Mouse (Mus musculus): ENCODE measurements around the gene Hfe.
"Not testable (repeated sequence)": the region's sequence is repeated elsewhere in the genome, so short reads cannot be mapped to it uniquely, and the experiment has no call there.

Hfe gene

DNA sequence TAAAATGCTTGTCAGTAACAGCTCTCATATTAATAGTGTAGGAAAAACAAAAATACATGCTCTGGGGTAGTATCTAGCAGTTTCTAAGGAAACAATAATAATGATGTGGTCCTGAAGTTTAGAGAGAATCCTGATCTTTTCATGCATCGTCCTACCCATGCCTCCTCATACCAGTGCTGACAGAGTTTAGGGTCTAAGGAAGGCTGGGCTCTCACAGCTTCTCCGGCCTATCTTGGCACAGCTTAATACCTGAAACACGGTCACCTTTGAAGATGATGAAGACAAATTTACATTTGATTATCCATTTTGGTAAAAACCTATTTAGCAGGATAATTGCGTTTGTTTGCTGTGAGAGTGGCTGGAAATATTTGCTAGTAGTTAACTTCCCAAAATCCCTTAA, 33.3 kb upstream of the Hfe start:
- DNase-seq: no peak

- no peak for DNase-seq
These were observed 32.6 kb upstream of the Hfe start for GRCm38 (mm10) chr13:23743215-23743614.

DNA sequence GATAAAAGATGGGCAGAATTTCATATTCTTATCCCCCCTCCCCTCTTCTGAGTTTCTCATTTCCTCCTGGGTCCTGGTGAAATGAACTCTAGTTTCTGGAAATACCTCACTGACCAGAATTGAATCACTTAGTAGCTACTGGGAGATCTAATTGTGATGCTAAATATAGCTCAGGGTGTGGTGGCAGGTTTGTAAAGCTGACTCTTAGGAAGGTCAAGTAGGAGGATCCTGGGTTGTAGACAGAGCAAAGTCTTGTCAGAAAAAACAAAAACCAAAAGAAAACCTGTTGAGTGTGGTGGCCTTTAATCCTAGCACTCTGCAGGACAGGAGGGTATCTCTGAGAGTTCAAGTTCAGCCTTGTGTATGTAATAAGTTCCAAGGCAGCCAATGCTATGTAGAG, 31.4 kb upstream of the Hfe start:
- DNase-seq: no peak

- no peak for DNase-seq
These were observed 30.3 kb upstream of the Hfe start for GRCm38 (mm10) chr13:23740910-23741309.

GRCm38 (mm10) chr13:23740256-23740840, 29.7 kb upstream of the Hfe start:
- DNase-seq: no peak

DNA sequence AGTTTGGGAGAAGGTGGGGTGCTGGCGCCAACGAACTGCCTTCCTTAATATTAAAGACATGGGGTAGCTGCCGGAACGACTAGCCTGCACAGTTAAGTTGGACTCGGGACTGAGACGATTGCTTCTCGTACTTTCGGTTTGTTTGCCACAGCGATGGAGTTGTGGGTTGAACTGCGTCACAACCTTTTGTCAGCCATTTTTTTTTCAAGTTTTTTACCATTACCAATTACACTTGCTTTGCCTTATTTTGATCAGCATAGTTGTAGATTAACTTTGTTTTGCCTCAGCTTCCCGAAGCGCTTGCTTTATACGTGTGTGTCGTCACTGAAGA, 29.2 kb upstream of the Hfe start:
- DNase-seq: no peak

DNA sequence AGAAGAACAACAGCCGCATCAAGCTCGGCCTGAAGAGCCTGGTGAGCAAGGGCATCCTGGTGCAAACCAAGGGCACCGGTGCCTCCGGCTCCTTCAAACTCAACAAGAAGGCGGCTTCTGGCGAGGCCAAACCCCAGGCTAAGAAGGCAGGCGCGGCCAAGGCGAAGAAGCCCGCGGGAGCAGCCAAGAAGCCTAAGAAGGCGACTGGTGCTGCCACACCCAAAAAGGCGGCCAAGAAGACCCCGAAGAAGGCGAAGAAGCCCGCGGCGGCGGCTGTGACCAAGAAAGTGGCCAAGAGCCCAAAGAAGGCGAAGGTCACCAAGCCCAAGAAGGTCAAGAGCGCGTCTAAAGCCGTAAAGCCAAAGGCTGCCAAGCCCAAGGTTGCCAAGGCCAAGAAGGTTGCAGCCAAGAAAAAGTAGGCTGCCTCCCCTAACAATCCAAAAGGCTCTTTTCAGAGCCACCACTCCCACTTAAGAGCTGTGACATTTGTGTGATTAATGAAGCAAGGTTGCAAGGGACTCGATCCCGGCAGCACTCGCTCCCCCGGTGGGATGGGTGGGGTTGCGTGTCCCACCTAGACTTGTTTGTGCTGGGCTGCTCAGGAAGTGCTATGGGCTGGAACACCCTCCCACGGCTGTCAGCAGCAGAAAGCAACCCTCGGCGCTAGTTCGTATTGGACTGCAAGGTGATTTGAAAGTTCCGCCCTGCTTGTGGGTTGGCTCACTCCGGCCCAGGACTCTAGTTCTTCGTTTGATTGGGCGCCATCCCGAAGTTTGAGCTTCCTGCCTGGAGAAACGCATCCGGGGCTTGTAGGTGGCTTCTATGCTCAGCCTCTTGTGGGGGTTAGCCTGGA, 28.6 kb upstream of the Hfe start:
- DNase-seq: peak; percentile 94

DNA sequence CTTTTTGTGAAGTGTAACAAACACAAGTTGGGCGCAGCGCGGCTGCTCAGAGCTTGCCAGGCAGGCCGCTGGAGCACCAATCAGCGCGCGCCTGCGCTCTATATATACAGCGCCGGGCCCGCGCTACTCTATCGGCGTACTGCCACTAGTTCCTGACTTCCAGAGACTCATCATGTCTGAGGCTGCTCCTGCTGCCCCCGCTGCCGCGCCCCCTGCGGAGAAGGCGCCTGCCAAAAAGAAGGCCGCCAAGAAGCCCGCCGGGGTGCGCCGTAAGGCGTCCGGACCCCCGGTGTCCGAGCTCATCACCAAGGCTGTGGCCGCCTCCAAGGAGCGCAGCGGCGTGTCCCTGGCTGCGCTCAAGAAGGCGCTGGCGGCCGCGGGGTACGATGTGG, 28.0 kb upstream of the Hfe start, which contains the start of gene Hist1h1c:
Gene Hist1h1c (plus strand): TSS at position 132 of the 392 bp plus-strand sequence.
- DNase-seq: peak; percentile 85

DNA sequence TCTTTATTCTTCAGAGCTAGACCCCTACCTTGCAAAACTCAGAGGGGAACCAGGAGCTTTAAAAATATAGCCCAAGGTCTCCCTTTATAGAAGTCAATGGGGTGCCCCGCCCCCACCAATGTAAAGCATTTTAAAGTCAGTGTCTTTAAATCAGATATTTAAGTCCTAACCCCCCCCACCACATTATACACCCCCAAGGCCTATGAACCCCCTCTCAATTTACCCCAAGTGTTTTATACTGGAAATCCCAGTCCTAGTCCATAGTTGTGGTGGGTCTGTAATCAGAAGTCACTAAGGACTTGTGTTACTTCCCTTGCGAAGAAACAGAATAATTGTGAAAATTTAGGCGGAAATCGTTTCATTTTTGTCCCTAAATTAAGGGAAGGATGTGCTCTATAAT, 27.4 kb upstream of the Hfe start:
- DNase-seq: no peak

DNA sequence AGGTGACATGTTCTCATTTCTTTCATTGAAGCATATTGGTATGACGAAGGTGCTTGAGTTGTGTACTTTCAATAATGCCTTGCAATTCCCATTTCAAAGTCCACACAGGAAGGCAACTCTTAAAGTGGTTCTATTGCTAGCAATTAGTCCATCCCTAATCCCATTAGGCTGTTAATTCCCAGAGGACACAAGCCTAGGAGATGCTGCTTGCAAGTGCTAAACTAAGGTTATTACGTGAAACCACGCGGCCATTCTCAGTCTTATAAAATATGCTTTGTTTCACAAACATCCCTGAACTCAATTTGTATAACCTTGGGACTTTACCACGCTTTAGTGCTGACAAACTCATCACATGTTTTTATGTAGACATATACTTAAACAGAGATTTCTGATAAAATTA, 26.4 kb upstream of the Hfe start:
- DNase-seq: no peak

DNA sequence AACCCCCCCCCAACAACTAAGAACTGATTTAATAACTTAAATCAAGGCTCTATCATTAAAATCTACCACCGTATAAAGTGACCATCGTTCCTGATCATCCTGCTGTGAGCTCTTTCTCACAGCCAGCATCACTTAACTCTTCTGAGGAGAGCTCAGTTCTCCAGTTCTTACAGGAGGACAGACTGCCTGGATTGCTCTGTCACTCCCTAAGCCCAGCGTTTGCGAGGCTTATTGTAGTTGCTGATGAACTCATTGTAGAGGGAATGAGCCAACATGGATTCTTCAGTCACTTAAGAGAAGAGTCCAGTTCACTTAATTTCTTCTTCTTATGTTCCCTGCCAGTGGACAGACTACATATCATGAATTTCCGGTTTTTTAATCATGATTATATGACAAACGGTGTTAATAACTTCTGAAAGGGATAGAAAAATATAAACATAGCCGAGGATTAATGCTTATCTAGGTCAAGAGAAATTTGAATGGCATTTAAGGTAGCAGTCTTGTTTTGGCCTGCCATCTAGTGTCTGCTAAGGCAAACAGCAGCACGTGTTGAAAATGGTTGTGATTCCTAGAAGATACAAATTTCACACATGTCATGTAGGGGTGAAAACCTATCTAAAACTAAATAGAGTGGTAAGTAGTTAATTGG, 21.6 kb upstream of the Hfe start:
- no peak for DNase-seq

DNA sequence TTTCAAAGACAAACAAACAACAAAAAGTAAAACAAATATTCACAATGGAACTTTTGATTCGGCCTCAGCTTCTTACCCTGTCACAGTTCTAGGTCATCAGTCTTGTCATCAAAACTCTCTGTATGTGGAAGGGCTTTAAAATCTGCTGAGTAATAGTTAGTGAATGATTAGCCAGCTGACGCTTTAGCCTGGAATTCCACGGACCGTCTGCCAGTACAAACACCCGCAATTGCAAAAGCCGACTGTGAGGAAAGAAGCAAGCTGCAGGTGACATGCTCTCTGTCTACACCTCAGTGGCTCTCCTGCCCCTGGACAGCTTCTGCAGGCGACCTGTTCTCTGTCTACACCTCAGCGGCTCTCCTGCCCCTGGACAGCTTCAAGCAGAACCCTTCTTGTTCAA, 19.8 kb upstream of the Hfe start:
- no peak for DNase-seq

GRCm38 (mm10) chr13:23729706-23730105, 19.1 kb upstream of the Hfe start:
- DNase-seq: no peak

GRCm38 (mm10) chr13:23729192-23729525, 18.5 kb upstream of the Hfe start:
- DNase-seq: no peak

- DNase-seq: no peak
These were observed 18.0 kb upstream of the Hfe start for GRCm38 (mm10) chr13:23728472-23729191.

DNA sequence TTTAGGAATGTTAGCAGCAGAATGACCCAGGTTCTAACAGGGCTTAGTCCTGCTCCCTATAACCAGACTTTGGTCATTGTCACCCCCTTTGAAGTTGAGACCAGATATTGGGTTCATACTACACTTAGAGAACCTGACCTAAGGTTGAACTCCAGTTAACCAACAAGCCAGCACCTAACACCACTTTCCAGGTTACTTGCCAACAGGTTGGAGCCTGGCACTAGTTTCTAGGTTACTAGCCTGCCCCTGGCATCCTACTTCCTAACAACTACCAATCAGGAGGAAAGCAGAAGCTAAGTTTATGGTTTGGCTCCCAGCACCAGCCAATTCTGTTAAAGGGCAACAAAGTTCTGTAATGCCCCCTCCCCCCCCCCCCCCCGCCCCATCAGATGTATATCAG, 14.6 kb upstream of the Hfe start:
- no peak for DNase-seq

DNA sequence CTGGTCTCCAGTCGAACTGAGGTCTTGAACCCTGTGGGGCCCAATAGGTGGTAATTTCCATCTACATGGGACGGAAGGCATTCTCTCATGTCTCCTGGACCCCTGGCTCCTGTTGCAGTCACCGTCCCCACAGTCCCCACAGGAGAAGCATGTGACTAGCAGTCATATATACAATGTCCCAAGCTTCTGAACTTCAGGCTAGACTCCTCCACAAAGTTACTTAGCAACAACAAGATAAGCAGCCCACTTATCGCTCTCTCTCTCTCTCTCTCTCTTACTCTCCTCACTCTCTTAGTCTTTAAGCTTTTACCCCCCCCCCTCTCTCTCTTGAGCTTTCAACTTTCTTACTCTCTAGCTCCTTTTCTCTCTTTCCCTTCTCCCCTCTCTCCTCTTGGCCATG, 13.6 kb upstream of the Hfe start:
- no peak for DNase-seq

DNA sequence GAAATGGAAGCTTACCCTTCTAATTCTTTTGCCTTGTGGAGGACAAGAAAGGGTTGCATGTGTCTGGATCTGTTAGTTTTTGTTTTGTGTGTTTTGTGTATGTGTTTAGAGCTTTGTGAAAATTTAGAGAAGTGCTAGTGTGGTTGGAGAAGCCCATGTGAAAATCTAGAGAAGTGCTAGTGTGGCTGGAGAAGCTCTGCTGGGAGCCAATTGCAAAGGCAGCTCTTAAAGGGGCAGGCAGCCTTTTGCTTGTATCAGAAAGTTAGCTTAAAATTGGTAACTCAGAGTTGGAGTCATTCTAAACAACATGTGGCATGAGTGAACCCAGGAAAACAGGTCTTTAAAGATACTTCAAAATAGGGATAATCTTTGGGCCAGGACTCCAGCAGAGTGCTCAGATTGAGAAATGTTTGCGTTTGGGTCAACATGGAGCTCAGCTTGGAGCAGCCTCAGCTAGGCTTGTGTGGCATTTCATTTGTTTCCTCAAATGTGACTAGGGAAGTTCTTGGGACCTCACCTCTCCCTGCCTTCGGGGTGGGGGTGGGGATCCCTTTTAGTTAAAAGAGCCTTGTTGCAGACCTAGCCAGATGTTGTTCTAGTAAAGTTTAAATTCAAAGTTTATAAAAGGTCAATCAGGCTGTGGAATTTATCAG, 7.1 kb upstream of the Hfe start:
- DNase-seq: not testable (repeated sequence)

DNA sequence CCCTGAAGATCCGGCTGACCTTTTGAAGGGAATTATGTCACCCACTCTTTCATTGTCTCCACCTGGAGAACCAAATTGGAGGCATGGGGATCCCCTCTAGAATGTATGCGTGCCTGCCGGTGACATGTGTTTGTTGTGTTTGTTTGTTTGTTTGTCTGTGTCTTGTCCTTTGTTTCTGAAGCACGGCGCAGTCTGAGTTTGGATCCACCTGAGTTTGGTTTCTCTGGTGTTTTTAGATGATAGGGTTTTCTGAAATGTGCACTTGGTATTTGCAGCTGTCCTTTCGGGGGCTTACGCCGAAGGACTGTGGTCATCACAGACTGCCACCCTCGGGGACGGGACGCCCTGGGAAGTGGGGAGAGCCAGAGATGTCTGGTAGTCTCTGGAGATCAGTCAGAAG, 6.5 kb upstream of the Hfe start:
- no peak for DNase-seq

DNA sequence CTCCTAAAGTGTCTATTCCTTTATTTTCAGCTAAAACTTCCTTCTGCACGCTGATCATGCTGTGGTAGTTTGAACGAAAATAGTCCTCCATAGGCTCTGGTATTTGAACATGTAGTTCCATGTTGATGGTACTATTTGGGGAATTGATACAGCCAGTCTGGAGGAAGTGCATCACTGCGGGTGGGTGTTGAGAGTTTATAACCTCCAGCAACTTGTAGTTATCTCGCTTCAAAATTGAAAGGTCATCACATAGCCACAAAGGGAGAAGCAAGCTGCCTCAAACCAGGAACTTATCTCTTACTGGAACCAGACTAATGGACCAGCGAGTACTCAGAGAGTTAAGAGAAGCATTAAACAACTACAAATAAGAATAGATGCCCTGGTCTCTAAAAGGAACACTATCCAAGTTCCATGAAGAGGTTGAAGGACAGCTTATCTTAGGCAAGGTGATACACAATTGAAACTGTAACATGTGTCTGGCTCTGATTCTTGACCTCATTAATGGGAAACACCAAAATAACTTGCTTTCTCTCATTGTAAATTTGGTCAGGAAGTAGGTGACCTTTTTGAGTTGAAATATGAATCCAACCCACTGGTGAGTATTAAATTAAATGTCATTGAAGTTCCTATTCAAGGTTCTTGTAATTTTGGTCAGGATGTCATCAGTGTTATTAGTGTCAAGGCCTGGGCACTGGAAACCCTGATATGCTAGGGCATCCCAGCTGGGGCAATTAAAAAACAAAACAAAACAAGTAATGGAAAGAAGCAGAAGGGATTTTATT, 5.8 kb upstream of the Hfe start:
- DNase-seq: no peak

DNA sequence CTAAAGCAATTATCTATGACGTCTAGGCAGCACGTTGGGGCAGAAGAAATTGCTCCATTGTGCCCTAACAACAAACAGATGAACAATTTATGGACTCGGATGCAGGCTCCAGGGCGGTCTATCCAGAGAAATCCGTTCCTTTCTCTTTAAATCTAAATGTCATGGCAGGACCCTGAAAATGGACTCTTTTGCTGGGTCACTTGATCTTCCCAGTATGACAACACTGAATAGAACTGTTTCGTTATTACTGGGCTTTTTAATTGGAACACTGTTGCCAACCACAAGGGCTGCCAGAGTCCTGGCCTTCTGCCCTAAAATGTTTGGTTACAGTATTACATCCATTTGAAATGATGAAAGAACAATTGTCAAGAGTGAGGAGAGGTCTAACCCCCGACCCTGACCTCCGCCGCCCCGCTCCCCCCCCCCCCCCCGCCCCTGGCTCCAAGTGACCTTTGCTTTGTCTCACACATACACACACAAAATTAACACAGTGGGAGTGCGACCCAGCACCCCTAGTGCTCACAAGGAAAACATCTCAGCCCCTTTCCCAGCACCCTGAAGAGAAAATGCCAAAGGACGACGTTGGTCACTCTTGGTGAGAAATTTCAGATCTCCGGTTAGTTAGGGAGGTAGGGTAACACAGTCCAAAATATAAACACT, 810 bp downstream of the Hfe start:
- no peak for DNase-seq

DNA sequence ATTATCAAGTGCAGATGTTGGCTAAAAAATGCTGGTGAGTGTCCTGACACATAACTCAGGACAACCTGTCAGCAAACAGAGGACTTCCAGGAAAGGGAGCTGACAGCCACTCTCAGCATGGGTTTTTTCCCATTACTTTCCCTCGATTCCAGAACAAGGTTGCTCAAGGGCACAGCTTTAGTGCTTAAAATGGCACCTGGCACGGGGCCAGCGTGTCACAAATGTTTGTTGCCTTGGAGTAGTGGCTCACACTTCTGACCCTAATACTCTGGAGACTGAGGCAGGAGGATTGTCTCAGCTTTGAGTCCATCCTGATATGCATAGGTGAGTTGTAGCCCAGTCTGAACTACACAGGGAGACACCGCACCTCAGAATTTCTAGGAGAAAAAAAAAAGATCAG, 2.0 kb downstream of the Hfe start:
- DNase-seq: no peak

Measured in cerebellum, adult 11-12 months (tissue).